Mouse (Mus musculus): Measurements from ENCODE around the gene Kctd21.

Gene Kctd21

GRCm38 (mm10) chr7:97315656-97316055, 16.5 kb upstream of the Kctd21 start:
- no peak for DNase-seq (ENCODE audit: extremely low read depth, insufficient read length, low spot score)

DNA sequence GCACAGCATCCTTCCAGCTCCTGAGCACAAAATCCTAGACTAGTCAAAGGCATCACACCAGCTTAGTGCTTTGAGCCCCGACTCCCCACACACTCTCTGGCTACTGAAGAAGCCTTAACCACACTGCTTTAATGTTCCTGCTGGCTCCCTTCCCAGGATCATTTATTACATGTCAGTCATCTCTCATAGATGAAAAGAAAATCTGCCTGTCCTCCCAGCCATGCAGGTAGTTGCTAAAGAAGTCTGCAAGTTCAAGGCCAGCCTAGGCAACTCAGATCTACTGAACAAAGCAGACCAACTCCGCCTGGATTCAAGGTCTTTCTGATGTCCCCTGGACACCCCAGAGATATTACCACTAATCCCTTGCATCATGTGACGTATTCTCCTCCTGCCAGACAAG, 14.4 kb upstream of the Kctd21 start:
- DNase-seq (ENCODE audit: extremely low read depth, insufficient read length, low spot score): no peak

DNA sequence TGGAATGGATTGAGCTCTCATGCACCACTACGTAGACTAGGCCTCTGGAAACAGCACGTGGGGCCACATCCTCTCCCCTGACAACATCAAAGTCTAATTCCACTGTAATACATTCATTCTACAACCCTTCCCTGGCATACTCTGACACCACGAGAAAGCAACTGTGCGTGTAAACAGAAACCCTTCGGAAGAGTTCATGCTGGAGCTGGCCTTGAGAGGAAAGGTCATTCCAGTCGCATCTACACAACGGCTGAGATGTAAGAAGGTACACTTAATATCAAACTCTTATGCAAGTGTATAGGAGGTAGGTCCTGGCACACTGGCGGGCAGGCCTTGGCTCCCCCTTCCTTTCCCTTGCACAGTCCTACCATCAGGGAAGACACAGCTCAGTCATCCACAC, 7.8 kb upstream of the Kctd21 start:
- DNase-seq (ENCODE audit: extremely low read depth, insufficient read length, low spot score): no peak

GRCm38 (mm10) chr7:97325156-97325985, 6.8 kb upstream of the Kctd21 start:
- no peak for DNase-seq (ENCODE audit: extremely low read depth, insufficient read length, low spot score)

DNA sequence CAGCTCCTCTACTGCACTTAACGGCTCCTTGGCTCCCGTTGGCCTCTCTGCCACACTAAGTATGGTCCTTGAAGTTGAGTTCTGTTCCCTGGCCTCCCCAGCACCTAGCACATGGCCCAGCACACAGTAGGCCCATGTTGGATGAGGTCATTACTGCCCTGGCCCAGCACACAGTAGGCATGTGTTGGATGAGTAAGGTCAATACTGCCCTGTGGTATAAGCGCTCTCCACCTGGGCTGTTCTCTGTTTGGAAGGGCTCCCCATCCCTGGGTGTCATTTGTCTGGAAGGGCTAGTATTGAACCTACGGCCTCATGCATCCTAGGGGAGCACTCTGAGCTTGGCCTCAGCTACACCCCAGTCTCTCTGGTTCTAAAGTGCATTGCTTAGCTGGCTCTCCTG, 4.8 kb upstream of the Kctd21 start:
- DNase-seq (ENCODE audit: extremely low read depth, insufficient read length, low spot score): no peak

- DNase-seq (ENCODE audit: extremely low read depth, insufficient read length, low spot score): no peak
Observed at GRCm38 (mm10) chr7:97328891-97329588, 3.1 kb upstream of the Kctd21 start.

DNA sequence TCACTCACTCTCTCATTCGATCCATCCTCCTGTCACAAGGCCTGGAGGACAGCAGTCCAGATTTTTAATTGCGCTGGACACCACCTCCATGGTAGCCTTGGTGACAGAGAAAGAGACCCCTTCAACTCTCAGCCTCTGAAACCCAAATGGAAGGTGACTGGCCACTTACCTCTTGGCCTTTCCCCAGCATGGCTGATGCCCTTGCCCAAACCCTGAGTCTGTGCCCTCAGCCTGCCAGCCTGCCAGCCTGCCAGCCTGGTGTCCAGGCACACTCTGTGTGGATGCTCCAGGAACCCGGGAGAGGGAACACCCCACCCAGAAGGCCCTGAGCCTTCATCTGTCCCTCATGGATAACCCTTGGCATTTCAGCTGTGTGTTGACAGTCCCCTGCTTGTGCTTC, 2.5 kb upstream of the Kctd21 start:
- no peak for DNase-seq (ENCODE audit: extremely low read depth, insufficient read length, low spot score)

- no peak for DNase-seq (ENCODE audit: extremely low read depth, insufficient read length, low spot score)
Observed at GRCm38 (mm10) chr7:97330931-97331645, 1.0 kb upstream of the Kctd21 start.

- DNase-seq (ENCODE audit: extremely low read depth, insufficient read length, low spot score): no peak
Observed at GRCm38 (mm10) chr7:97332667-97333041, 527 bp downstream of the Kctd21 start.

DNA sequence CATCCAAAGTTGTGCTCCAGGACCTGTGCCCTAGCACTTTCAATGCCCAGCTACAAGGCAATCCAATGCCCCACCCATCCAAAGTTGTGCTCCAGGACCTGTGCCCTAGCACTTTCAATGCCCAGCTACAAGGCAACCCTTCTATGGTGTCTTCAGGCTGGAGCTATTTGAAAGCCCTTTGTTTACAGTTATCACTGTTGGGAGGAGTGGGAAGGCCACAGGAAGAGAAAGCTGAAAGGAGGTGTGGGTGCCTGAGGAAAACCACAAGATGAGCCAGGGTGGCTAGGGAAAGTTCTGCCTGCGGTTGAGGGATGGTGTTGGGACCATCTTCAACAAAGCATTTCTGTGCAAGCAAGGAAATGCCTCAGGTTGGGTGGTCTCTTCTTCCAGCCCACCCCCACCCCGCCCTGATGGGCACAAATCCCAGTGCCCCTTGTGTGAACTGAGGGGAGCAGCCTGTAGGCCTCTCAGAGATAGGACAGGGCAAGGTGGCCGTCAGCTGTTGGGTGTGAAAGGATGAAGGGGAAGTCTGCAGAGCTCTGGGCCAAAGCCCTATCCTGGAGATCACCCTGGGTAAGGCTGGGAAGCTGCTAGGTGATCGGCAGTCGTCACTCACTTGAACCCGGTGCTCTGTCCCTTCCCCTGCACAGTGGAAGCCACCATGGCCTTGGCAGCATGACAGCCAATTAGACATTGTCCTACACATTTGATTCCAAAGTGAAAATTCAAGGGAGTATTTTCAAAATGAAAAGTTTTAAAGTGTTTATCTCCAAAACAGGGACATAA, 1.2 kb downstream of the Kctd21 start:
- DNase-seq (ENCODE audit: extremely low read depth, insufficient read length, low spot score): no peak

- no peak for DNase-seq (ENCODE audit: extremely low read depth, insufficient read length, low spot score)
Observed at GRCm38 (mm10) chr7:97334406-97334805, 2.3 kb downstream of the Kctd21 start.

DNA sequence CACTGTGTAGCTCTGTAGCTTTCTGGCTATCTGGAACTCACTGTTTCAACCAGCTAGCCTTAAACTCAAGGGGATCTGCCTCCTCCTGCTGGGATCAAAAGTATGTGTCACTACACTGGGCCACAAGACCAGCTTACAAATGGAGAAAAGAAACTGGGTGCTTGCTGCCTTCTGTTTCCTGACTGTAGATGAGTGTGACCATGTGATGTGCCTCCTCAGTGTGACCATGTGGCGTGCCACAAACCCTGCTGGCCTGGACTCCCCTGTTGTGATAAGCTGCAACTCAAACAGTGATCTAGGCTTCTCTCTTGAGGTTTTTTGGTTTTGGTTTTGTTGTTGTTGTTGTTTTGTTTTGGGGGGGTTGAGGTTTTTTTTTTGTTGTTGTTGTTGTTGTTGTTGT, 4.6 kb downstream of the Kctd21 start:
- no peak for DNase-seq (ENCODE audit: extremely low read depth, insufficient read length, low spot score)

DNA sequence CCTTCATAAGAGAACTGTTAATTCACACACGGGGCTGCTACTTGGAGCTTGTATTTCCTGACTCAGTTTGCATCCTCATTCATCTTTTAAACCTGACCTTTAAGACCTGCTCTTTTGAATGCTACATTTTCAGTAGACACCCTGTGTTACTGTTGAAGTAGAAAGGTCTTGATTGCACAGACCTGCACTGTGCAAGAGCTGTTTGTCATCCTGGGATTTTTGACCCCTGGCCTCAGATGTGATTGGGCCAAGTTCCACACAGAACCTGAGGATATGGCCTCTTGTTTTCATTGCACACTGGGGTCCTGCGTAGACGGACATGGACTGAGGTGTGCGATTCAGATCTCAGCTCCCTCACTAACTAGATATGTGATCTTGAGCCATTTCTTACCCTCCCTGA, 6.5 kb downstream of the Kctd21 start:
- DNase-seq (ENCODE audit: extremely low read depth, insufficient read length, low spot score): no peak

GRCm38 (mm10) chr7:97339623-97340022, 7.5 kb downstream of the Kctd21 start:
- DNase-seq (ENCODE audit: extremely low read depth, insufficient read length, low spot score): no peak

DNA sequence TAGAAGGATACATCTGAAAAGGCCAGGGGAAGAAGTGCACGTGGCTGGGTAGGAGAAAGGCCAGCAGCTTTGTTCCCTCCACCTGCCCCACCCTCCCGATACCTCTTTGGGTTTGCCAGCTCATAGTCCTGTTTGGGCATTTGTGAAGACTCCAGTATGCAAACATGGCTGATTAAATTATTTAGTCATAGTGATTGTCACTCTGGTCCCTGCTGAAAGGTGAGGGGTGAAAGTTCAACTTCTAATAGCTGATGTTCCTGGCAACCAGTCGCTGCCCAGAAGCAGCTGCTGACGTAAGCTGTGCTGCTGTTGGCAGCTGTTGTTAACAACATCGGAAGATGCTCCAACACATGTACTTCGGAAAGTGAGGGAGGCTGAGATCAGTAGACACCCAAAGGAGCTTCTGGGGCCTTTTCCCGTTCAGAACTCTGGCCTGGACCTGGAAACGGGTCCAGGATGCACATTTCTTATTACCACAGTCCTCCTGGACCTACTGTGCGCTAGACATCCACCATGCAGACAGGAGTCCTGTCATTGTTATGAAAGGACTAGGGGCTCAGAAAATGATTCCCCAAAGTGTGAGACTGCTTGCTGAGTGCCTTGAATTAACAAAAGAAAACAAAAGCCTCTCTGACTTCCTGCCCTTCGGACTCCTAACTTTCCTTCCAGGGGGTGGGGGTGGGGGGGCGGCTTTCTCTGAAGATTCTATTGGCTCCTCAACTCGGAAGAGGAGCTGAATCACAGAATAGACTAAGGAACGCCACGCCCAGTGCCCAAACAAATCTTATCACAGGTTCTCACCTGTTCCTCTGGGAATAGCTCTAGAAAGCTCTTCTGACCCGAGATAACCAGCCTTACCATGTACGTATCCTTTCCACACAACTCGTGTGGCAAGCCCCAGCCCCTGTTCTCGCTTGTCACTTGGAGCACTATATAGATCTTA, 9.1 kb downstream of the Kctd21 start:
- no peak for DNase-seq (ENCODE audit: extremely low read depth, insufficient read length, low spot score)

- DNase-seq (ENCODE audit: extremely low read depth, insufficient read length, low spot score): no peak
Observed at GRCm38 (mm10) chr7:97342961-97343360, 10.8 kb downstream of the Kctd21 start.

GRCm38 (mm10) chr7:97344655-97345054, 12.5 kb downstream of the Kctd21 start:
- DNase-seq (ENCODE audit: extremely low read depth, insufficient read length, low spot score): no peak

- no peak for DNase-seq (ENCODE audit: extremely low read depth, insufficient read length, low spot score)
Observed at GRCm38 (mm10) chr7:97345229-97345871, 13.2 kb downstream of the Kctd21 start.

DNA sequence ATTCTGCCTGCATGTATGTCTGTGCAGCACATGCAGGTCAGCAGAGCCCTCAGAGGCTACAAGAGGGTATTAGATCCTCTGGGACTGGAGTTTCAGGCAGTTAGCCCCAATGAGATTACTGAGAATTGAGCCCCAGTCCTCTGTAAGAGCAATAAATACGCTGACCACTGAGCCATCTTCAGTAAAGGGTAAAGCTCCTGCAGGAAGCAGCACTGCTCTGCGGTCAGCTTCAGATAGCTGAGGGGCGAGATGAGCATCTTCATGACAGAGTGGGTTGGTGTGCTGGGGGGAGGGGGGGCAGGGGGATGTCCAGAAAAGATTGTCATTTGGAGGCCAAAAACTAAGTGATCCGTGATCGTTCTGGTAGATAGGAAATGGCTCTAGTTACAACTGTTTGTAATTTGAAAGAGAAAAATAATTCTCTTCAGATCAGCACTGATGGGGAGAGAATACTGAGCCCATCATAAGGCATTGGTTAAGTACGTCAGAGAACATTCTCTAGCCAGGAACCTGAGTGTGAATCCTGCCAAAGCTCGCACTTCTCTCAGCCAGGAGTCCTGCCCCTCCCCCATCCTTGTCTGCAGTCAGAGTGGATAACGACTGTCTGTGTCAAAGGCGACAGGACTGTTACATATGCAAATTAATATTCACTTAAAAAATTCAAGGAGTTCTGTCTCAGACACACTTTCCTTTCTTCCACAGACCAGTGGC, 14.1 kb downstream of the Kctd21 start:
- DNase-seq (ENCODE audit: extremely low read depth, insufficient read length, low spot score): no peak
